In genomic region chr2:68806311-68806895, GRCm38 (mm10) we compare ENCODE assay signal across 10 mouse cellular contexts. TPM values are rescaled to one million over a fixed set of nuclear protein-coding genes. Genes with fewer than 3 reads are reported as not detected.
DNase-seq lines count a peak whose midpoint lies in the region; ATAC-seq and TF ChIP-seq lines count a peak whose summit lies in the region.
"Had no signal": no experiment of that assay in that cellular context is flagged by ENCODE, and none has a peak within 500 bp of the region (broad histone marks: within the 10 kb centered on the region; RNA-seq: fewer than 3 reads in every experiment).

No protein-coding gene starts in this region.

- H3K36me3 ChIP-seq in intestine, embryonic 15.5 days, result no peaks in the 10 kb centered on the region
- no peaks in the 10 kb centered on the region for H3K36me3 ChIP-seq in intestine, postnatal 0 days (ENCODE audit: control insufficient read depth, insufficient read depth)
- H3K36me3 ChIP-seq in midbrain, embryonic 14.5 days (ENCODE audit: control insufficient read depth, insufficient read depth, low read length), result no peaks in the 10 kb centered on the region
- H3K36me3 ChIP-seq: limb, embryonic 12.5 days had no signal

- H3K4me2 ChIP-seq in intestine, embryonic 15.5 days (replicated peaks), result peak overlapping the region; percentile 18; the same call in 1 of the 2 replicates
- H3K4me2 ChIP-seq in intestine, postnatal 0 days (replicated peaks; ENCODE audit: low read depth), result no peak overlapping the region
- H3K4me2 ChIP-seq in midbrain, embryonic 14.5 days (ENCODE audit: low read length), result 0 out of 2 replicates have a peak overlapping the region, but pooled peaks have one; percentile 10
- H3K4me2 ChIP-seq: limb, embryonic 12.5 days had no signal

- H3K27me3 ChIP-seq in intestine, embryonic 15.5 days (replicated peaks), result no peaks in the 10 kb centered on the region
- H3K27me3 ChIP-seq in intestine, postnatal 0 days (replicated peaks; ENCODE audit: control insufficient read depth, insufficient read depth, low read length), result no peaks in the 10 kb centered on the region
- H3K27me3 ChIP-seq in midbrain, embryonic 14.5 days (ENCODE audit: control insufficient read depth, insufficient read depth, low read length), result no peaks in the 10 kb centered on the region
- H3K27me3 ChIP-seq: limb, embryonic 12.5 days had no signal

- H3K4me3 ChIP-seq in intestine, embryonic 15.5 days (replicated peaks), result no peak overlapping the region
- no peak overlapping the region for H3K4me3 ChIP-seq in intestine, postnatal 0 days (ENCODE audit: low read depth, low read length)
- H3K4me3 ChIP-seq in embryonic fibroblast, embryonic 13.5 days (ENCODE audit: insufficient read depth, low read length), result no peak overlapping the region
- H3K4me3 ChIP-seq in midbrain, embryonic 14.5 days (replicated peaks; ENCODE audit: low read depth, low read length), result no peak overlapping the region
- H3K4me3 ChIP-seq: limb, embryonic 12.5 days had no signal

- ATAC-seq in intestine, embryonic 15.5 days, result no peak
- ATAC-seq in intestine, postnatal 0 days, result no peak
- ATAC-seq in midbrain, embryonic 14.5 days (ENCODE audit: low FRiP score, low TSS enrichment), result no peak

- H3K27ac ChIP-seq in intestine, embryonic 15.5 days, result peak overlapping the region; percentile 55
- H3K27ac ChIP-seq in intestine, postnatal 0 days (ENCODE audit: low read depth, low read length), result no peak overlapping the region
- H3K27ac ChIP-seq in embryonic fibroblast, embryonic 13.5 days (ENCODE audit: insufficient read depth, low read length), result peak overlapping the region; percentile 29
- no peak overlapping the region; the same call in 1 of the 2 replicates for H3K27ac ChIP-seq in midbrain, embryonic 14.5 days (replicated peaks; ENCODE audit: low read depth, low read length)
- H3K27ac ChIP-seq: limb, embryonic 12.5 days; macrophage had no signal

- DNase-seq in brain, embryonic 14.5 days (ENCODE audit: low read depth), result peak; percentile 83
- DNase-seq in midbrain, embryonic 14.5 days, result no peak
- DNase-seq in adrenal gland, postnatal 25 days, result no peak
- DNase-seq in adrenal gland, adult 2 months, result no peak
- DNase-seq: cerebellum, adult 11 months had no signal

- TF ChIP-seq CTCF in intestine, postnatal 0 days (IDR thresholded peaks at IDR 0.05; ENCODE audit: low read depth), result no peak
- no peak for TF ChIP-seq CTCF in brain, embryonic 14.5 days (IDR thresholded peaks at IDR 0.05; ENCODE audit: borderline replicate concordance, extremely low read depth, insufficient read depth, insufficient read length)
- no peak for TF ChIP-seq CTCF in embryonic fibroblast, embryonic 13.5 days (IDR thresholded peaks at IDR 0.05; ENCODE audit: borderline replicate concordance, insufficient read depth, low read length)

- no peaks in the 10 kb centered on the region for H3K9me3 ChIP-seq in intestine, embryonic 15.5 days
- no peaks in the 10 kb centered on the region for H3K9me3 ChIP-seq in intestine, postnatal 0 days (ENCODE audit: control insufficient read depth)
- no peaks in the 10 kb centered on the region for H3K9me3 ChIP-seq in midbrain, embryonic 14.5 days (ENCODE audit: control insufficient read depth, low read length)
- H3K9me3 ChIP-seq: limb, embryonic 12.5 days had no signal

- peaks cover 2% of the 10 kb centered on the region; the same call in 1 of the 2 replicates for H3K4me1 ChIP-seq in intestine, embryonic 15.5 days (replicated peaks)
- H3K4me1 ChIP-seq in intestine, postnatal 0 days (replicated peaks; ENCODE audit: control insufficient read depth, insufficient read depth, low read length), result no peaks in the 10 kb centered on the region
- H3K4me1 ChIP-seq in embryonic fibroblast, embryonic 13.5 days (ENCODE audit: control insufficient read depth, insufficient read depth, low read length), result no peaks in the 10 kb centered on the region; the same call in none of the 2 replicates
- peaks cover 14% of the 10 kb centered on the region for H3K4me1 ChIP-seq in midbrain, embryonic 14.5 days (ENCODE audit: control insufficient read depth, insufficient read depth, low read length)
- H3K4me1 ChIP-seq: limb, embryonic 12.5 days had no signal

- 39% methylated on average over 10 of the region's 10 CpGs for WGBS in intestine, embryonic 15.5 days
- WGBS in intestine, postnatal 0 days, result 55% methylated on average over 10 of the region's 10 CpGs
- 40% methylated on average over 10 of the region's 10 CpGs for WGBS in midbrain, embryonic 14.5 days

- no peak overlapping the region for H3K9ac ChIP-seq in intestine, embryonic 15.5 days
- no peak overlapping the region for H3K9ac ChIP-seq in intestine, postnatal 0 days (ENCODE audit: low read depth, low read length)
- H3K9ac ChIP-seq in midbrain, embryonic 14.5 days (replicated peaks; ENCODE audit: low read length), result no peak overlapping the region
- H3K9ac ChIP-seq: limb, embryonic 12.5 days had no signal

- no peak for TF ChIP-seq POLR2A in brain, embryonic 14.5 days (IDR thresholded peaks at IDR 0.05; ENCODE audit: borderline replicate concordance, extremely low read depth, insufficient read depth, insufficient read length, poor library complexity, severe bottlenecking)
- TF ChIP-seq POLR2A in embryonic fibroblast, embryonic 13.5 days (IDR thresholded peaks at IDR 0.05; ENCODE audit: low read depth, low read length), result no peak

RNA-seq across cellular contexts. Expression of gene Cers6, which starts 54.8 kb away (rescaled TPM):
- polyA plus RNA-seq in intestine, embryonic 15.5 days (2015; fragmentation: Nextera tagmentation; extraction: Ambion mirVana), result 37.9 and 40.5 TPM in 2 replicates
- 21.5 and 21.8 TPM in 2 replicates for polyA plus RNA-seq in intestine, postnatal 0 days (2015; fragmentation: Nextera tagmentation; extraction: Ambion mirVana)
- 31.0 and 45.0 TPM in 2 replicates for polyA plus RNA-seq in brain, embryonic 14.5 days (2012; rRNA removed)
- polyA plus RNA-seq in embryonic fibroblast, embryonic 13.5 days (2011; ENCODE audit: insufficient read length, low read depth, missing spikeins), result 75.8 and 78.2 TPM in 2 replicates
- polyA plus RNA-seq in midbrain, embryonic 14.5 days (2014; fragmentation: Nextera tagmentation; extraction: Ambion mirVana), result 84.3 and 88.4 TPM in 2 replicates
- total RNA-seq in adrenal gland, postnatal 25 days (2021), result 6.2 and 7.4 TPM in 2 replicates
- 1 to 10 TPM; 4.3 to 5.3 TPM for total RNA-seq in adrenal gland, adult 2 months (2021)
- 0.94 and 1.2 TPM in 2 replicates for polyA plus RNA-seq in adrenal gland, adult 2 months (2012; rRNA removed)

Comparison
In these comparisons a context has a peak if more than half of its experiments do, and no peak if none do; other contexts are left out.
1. H3K27ac ChIP-seq: peak in intestine, embryonic 15.5 days (single experiment) and embryonic fibroblast, embryonic 13.5 days (single experiment); none in intestine, postnatal 0 days (single experiment) and midbrain, embryonic 14.5 days (single experiment).
2. RNA of gene Cers6, which starts 54.8 kb away (polyA plus RNA-seq): 84.3 to 88.4 TPM in midbrain, embryonic 14.5 days, 75.8 to 78.2 TPM in embryonic fibroblast, embryonic 13.5 days, 31.0 to 45.0 TPM in brain, embryonic 14.5 days, 37.9 to 40.5 TPM in intestine, embryonic 15.5 days and 21.5 to 21.8 TPM in intestine, postnatal 0 days; 0.94 to 1.2 TPM in adrenal gland, adult 2 months; every median in the first group is over 10 times any median in the second.